7 mouse cellular contexts compared by ENCODE assay signal in genomic region chr4:108071235-108071901, GRCm38 (mm10). TPM values are rescaled to one million over a fixed set of nuclear protein-coding genes. Genes with fewer than 3 reads are reported as not detected.
DNase-seq lines count a peak whose midpoint lies in the region; ATAC-seq lines count a peak whose summit lies in the region.

No protein-coding gene starts in this region.

- H3K9ac ChIP-seq in limb, embryonic 11.5 days (ENCODE audit: low read length), result peak overlapping the region; percentile 62
- H3K9ac ChIP-seq in midbrain, embryonic 14.5 days (replicated peaks; ENCODE audit: low read length), result peak overlapping the region; percentile 53

- H3K4me1 ChIP-seq in embryonic facial prominence, embryonic 10.5 days, result peaks cover 10% of the 10 kb centered on the region
- peaks cover 7% of the 10 kb centered on the region; the same call in 1 of the 2 replicates for H3K4me1 ChIP-seq in limb, embryonic 11.5 days (ENCODE audit: control insufficient read depth, insufficient read depth, low read length)
- peaks cover 7% of the 10 kb centered on the region for H3K4me1 ChIP-seq in midbrain, embryonic 14.5 days (ENCODE audit: control insufficient read depth, insufficient read depth, low read length)

- H3K9me3 ChIP-seq in embryonic facial prominence, embryonic 10.5 days, result no peaks in the 10 kb centered on the region
- no peaks in the 10 kb centered on the region for H3K9me3 ChIP-seq in limb, embryonic 11.5 days (ENCODE audit: control insufficient read depth, low read length)
- H3K9me3 ChIP-seq in midbrain, embryonic 14.5 days (ENCODE audit: control insufficient read depth, low read length), result no peaks in the 10 kb centered on the region

- DNase-seq in adrenal gland, postnatal 10 days, result peak; percentile 97
- DNase-seq in embryonic facial prominence, embryonic 10.5 days (ENCODE audit: low spot score), result peak; percentile 97
- peak; percentile 99 for DNase-seq in heart, adult 11 months
- peak; percentile 95 for DNase-seq in kidney, adult 18-20 months
- DNase-seq in limb, embryonic 11.5 days (ENCODE audit: low spot score), result peak; percentile 97
- peak; percentile 98 for DNase-seq in midbrain, embryonic 14.5 days
- peak; percentile 91 to 95 for DNase-seq in spleen, adult 18-20 months

- ATAC-seq in limb, embryonic 11.5 days (ENCODE audit: insufficient number of reproducible peaks, low FRiP score, low TSS enrichment, low read depth), result peak; percentile 92
- peak; percentile 93 for ATAC-seq in midbrain, embryonic 14.5 days (ENCODE audit: low FRiP score, low TSS enrichment)

- peak overlapping the region; percentile 86 for H3K4me2 ChIP-seq in limb, embryonic 11.5 days (ENCODE audit: low read depth, severe bottlenecking)
- H3K4me2 ChIP-seq in midbrain, embryonic 14.5 days (ENCODE audit: low read length), result peak overlapping the region; percentile 93

- H3K4me3 ChIP-seq in embryonic facial prominence, embryonic 10.5 days, result peak overlapping the region; percentile 67
- H3K4me3 ChIP-seq in limb, embryonic 11.5 days (ENCODE audit: low read depth, low read length), result peak overlapping the region; percentile 48
- peak overlapping the region; percentile 52 for H3K4me3 ChIP-seq in midbrain, embryonic 14.5 days (replicated peaks; ENCODE audit: low read depth, low read length)

- peaks cover 18% of the 10 kb centered on the region for H3K36me3 ChIP-seq in embryonic facial prominence, embryonic 10.5 days (replicated peaks)
- H3K36me3 ChIP-seq in limb, embryonic 11.5 days (ENCODE audit: control insufficient read depth, insufficient read depth, low read length), result no peaks in the 10 kb centered on the region
- H3K36me3 ChIP-seq in midbrain, embryonic 14.5 days (ENCODE audit: control insufficient read depth, insufficient read depth, low read length), result peaks cover 12% of the 10 kb centered on the region; the same call in 1 of the 2 replicates

- no peaks in the 10 kb centered on the region for H3K27me3 ChIP-seq in embryonic facial prominence, embryonic 10.5 days (replicated peaks; ENCODE audit: low read depth, poor library complexity, severe bottlenecking)
- no peaks in the 10 kb centered on the region for H3K27me3 ChIP-seq in limb, embryonic 11.5 days (ENCODE audit: control insufficient read depth, insufficient read depth, low read length)
- H3K27me3 ChIP-seq in midbrain, embryonic 14.5 days (ENCODE audit: control insufficient read depth, insufficient read depth, low read length), result no peaks in the 10 kb centered on the region

- 2% methylated on average over 26 of the region's 26 CpGs for WGBS in embryonic facial prominence, embryonic 10.5 days
- 3% methylated on average over 26 of the region's 26 CpGs for WGBS in limb, embryonic 11.5 days
- 2% methylated on average over 26 of the region's 26 CpGs for WGBS in midbrain, embryonic 14.5 days

- peak overlapping the region; percentile 59 for H3K27ac ChIP-seq in embryonic facial prominence, embryonic 10.5 days (replicated peaks)
- H3K27ac ChIP-seq in limb, embryonic 11.5 days (replicated peaks; ENCODE audit: low read depth, low read length), result no peak overlapping the region
- no peak overlapping the region for H3K27ac ChIP-seq in midbrain, embryonic 14.5 days (replicated peaks; ENCODE audit: low read depth, low read length)

RNA-seq across cellular contexts. Expression of gene Podn, which starts 24.9 kb away (rescaled TPM):
- total RNA-seq in adrenal gland, postnatal 10 days (2021), result 1 to 10 TPM; 7.0 to 7.4 TPM
- 0.05 and 0.38 TPM in 2 replicates for polyA plus RNA-seq in embryonic facial prominence, embryonic 10.5 days (2016; fragmentation: Nextera tagmentation; extraction: Ambion mirVana)
- polyA plus RNA-seq in limb, embryonic 11.5 days (2014; fragmentation: Nextera tagmentation; extraction: Ambion mirVana), result 0.35 and 1.0 TPM in 2 replicates
- polyA plus RNA-seq in midbrain, embryonic 14.5 days (2014; fragmentation: Nextera tagmentation; extraction: Ambion mirVana), result 0.12 TPM in 1 of 2 replicates, not detected in the other
